8 mouse cellular contexts compared by ENCODE assay signal in genomic region chr12:112999569-113000293, GRCm38 (mm10). TPM values are rescaled to one million over a fixed set of nuclear protein-coding genes. Genes with fewer than 3 reads are reported as not detected.
A peak's percentile ranks its signal among the peaks of the same experiment; 100 is the strongest.
DNase-seq lines count a peak whose midpoint lies in the region; ATAC-seq and TF ChIP-seq lines count a peak whose summit lies in the region.

No protein-coding gene starts in this region.

- H3K27ac ChIP-seq in lung, embryonic 16.5 days (ENCODE audit: low read length) = peak overlapping the region; percentile 95
- H3K27ac ChIP-seq in heart, postnatal 0 days (ENCODE audit: low read depth) = peak overlapping the region; percentile 97

- peak overlapping the region; percentile 84 for H3K4me2 ChIP-seq in lung, embryonic 16.5 days (ENCODE audit: low read depth, low read length)
- H3K4me2 ChIP-seq in heart, postnatal 0 days (ENCODE audit: low read depth, low read length) = peak overlapping the region; percentile 96

- no peaks in the 10 kb centered on the region for H3K27me3 ChIP-seq in lung, embryonic 16.5 days (ENCODE audit: control insufficient read depth, insufficient read depth, low read depth, low read length)
- no peaks in the 10 kb centered on the region for H3K27me3 ChIP-seq in heart, postnatal 0 days (ENCODE audit: control insufficient read depth, insufficient read depth, low read length)

- peaks cover 6% of the 10 kb centered on the region; the same call in 1 of the 2 replicates for H3K36me3 ChIP-seq in lung, embryonic 16.5 days (ENCODE audit: control insufficient read depth, insufficient read depth, low read length)
- H3K36me3 ChIP-seq in heart, postnatal 0 days (replicated peaks; ENCODE audit: control insufficient read depth, insufficient read depth, low read length) = 0 out of 2 replicates have a peak, but pooled peaks cover 12% of the 10 kb centered on the region

- TF ChIP-seq EP300 in heart, postnatal 0 days (IDR thresholded peaks at IDR 0.05; ENCODE audit: low read depth) = no peak

- peak overlapping the region; percentile 97 for H3K9ac ChIP-seq in lung, embryonic 16.5 days (ENCODE audit: low read length)
- peak overlapping the region; percentile 97 for H3K9ac ChIP-seq in heart, postnatal 0 days (replicated peaks; ENCODE audit: low read depth, low read length)

- WGBS in lung, embryonic 16.5 days = under 1% methylated on average over 56 of the region's 56 CpGs
- 1% methylated on average over 56 of the region's 56 CpGs for WGBS in heart, postnatal 0 days

- no peak for TF ChIP-seq CTCF in heart, postnatal 0 days (IDR thresholded peaks at IDR 0.05; ENCODE audit: low read depth)

- DNase-seq in cerebellum, adult 11 months = peak; percentile 68
- no peak for DNase-seq in lung, adult 18-20 months
- DNase-seq in heart, postnatal 0 days (ENCODE audit: low spot score) = peak; percentile 21
- no peak for DNase-seq in ovary, adult 18-20 months (ENCODE audit: low spot score)

- ATAC-seq in cerebellum, adult (ENCODE audit: insufficient number of reproducible peaks, low FRiP score, low TSS enrichment) = no peak; the same call in 1 of the 2 replicates
- ATAC-seq in lung, embryonic 16.5 days (ENCODE audit: low read depth) = 0 out of 2 replicates have a peak, but pooled peaks have one; percentile 3
- ATAC-seq in heart, postnatal 0 days (ENCODE audit: insufficient read depth, low read depth) = no peak
- ATAC-seq in megakaryocyte, adult 5-6 weeks (ENCODE audit: poor library complexity, severe bottlenecking) = peak; percentile 1
- ATAC-seq in CD4-positive, CD25-positive, alpha-beta regulatory T cell, adult 4 months = no peak

- no peaks in the 10 kb centered on the region for H3K9me3 ChIP-seq in lung, embryonic 16.5 days (ENCODE audit: control insufficient read depth, low read length)
- no peaks in the 10 kb centered on the region for H3K9me3 ChIP-seq in heart, postnatal 0 days (replicated peaks; ENCODE audit: control insufficient read depth, low read length)

- peak overlapping the region; percentile 90 for H3K4me3 ChIP-seq in lung, embryonic 16.5 days (ENCODE audit: low read length)
- peak overlapping the region; percentile 79 for H3K4me3 ChIP-seq in heart, postnatal 0 days (ENCODE audit: low read depth, low read length)

- peaks cover 13% of the 10 kb centered on the region for H3K4me1 ChIP-seq in lung, embryonic 16.5 days (replicated peaks; ENCODE audit: control insufficient read depth, insufficient read depth, low read length)
- peaks cover 15% of the 10 kb centered on the region for H3K4me1 ChIP-seq in heart, postnatal 0 days (ENCODE audit: control insufficient read depth, insufficient read depth)

RNA-seq across cellular contexts. Expression of gene Brf1, which starts 0.8 kb away (rescaled TPM):
- polyA plus RNA-seq in lung, embryonic 16.5 days (2015; fragmentation: Nextera tagmentation; extraction: Ambion mirVana) = 55.5 TPM in 2 replicates
- 26.0 and 51.9 TPM in 2 replicates for total RNA-seq in heart, postnatal 0 days (2014; rRNA removed; ENCODE audit: low replicate concordance)
- polyA plus RNA-seq in heart, postnatal 0 days (2015; fragmentation: Nextera tagmentation; extraction: Ambion mirVana) = 24.5 TPM in 2 replicates
- 20.2 and 25.3 TPM in 2 replicates for total RNA-seq in megakaryocyte, adult 5-6 weeks (2015)
- 37.0 and 43.6 TPM in 2 replicates for total RNA-seq in megakaryocyte, adult 5-6 weeks (2017)
- 10 to 100 TPM; 26.9 to 32.7 TPM for polyA plus RNA-seq in CD4-positive, CD25-positive, alpha-beta regulatory T cell, adult 4 months (2017; shearing (Covaris generic))

RNA-seq across cellular contexts. Expression of gene Pacs2, which starts 14.6 kb away (rescaled TPM):
- polyA plus RNA-seq in lung, embryonic 16.5 days (2015; fragmentation: Nextera tagmentation; extraction: Ambion mirVana) = 10.5 and 12.2 TPM in 2 replicates
- 20.4 and 38.5 TPM in 2 replicates for total RNA-seq in heart, postnatal 0 days (2014; rRNA removed; ENCODE audit: low replicate concordance)
- polyA plus RNA-seq in heart, postnatal 0 days (2015; fragmentation: Nextera tagmentation; extraction: Ambion mirVana) = 4.3 and 5.1 TPM in 2 replicates
- 55.1 TPM in 2 replicates for total RNA-seq in megakaryocyte, adult 5-6 weeks (2015)
- 36.5 and 37.5 TPM in 2 replicates for total RNA-seq in megakaryocyte, adult 5-6 weeks (2017)
- 1 to 10 TPM; 5.8 to 7.3 TPM for polyA plus RNA-seq in CD4-positive, CD25-positive, alpha-beta regulatory T cell, adult 4 months (2017; shearing (Covaris generic))

RNA-seq across cellular contexts. Expression of gene Btbd6, which starts 23.4 kb away (rescaled TPM):
- 23.8 and 26.2 TPM in 2 replicates for polyA plus RNA-seq in lung, embryonic 16.5 days (2015; fragmentation: Nextera tagmentation; extraction: Ambion mirVana)
- total RNA-seq in heart, postnatal 0 days (2014; rRNA removed; ENCODE audit: low replicate concordance) = 62.7 and 70.2 TPM in 2 replicates
- 20.4 and 21.6 TPM in 2 replicates for polyA plus RNA-seq in heart, postnatal 0 days (2015; fragmentation: Nextera tagmentation; extraction: Ambion mirVana)
- total RNA-seq in megakaryocyte, adult 5-6 weeks (2015) = 4.2 and 5.9 TPM in 2 replicates
- 2.4 and 4.0 TPM in 2 replicates for total RNA-seq in megakaryocyte, adult 5-6 weeks (2017)
- 1 to 10 TPM; 7.8 to 8.7 TPM for polyA plus RNA-seq in CD4-positive, CD25-positive, alpha-beta regulatory T cell, adult 4 months (2017; shearing (Covaris generic))

RNA-seq across cellular contexts. Expression of gene Nudt14, which starts 57.8 kb away (rescaled TPM):
- 109 and 121 TPM in 2 replicates for polyA plus RNA-seq in lung, embryonic 16.5 days (2015; fragmentation: Nextera tagmentation; extraction: Ambion mirVana)
- total RNA-seq in heart, postnatal 0 days (2014; rRNA removed; ENCODE audit: low replicate concordance) = 13.5 and 33.9 TPM in 2 replicates
- 28.2 and 33.2 TPM in 2 replicates for polyA plus RNA-seq in heart, postnatal 0 days (2015; fragmentation: Nextera tagmentation; extraction: Ambion mirVana)
- total RNA-seq in megakaryocyte, adult 5-6 weeks (2015) = 9.7 and 10.5 TPM in 2 replicates
- total RNA-seq in megakaryocyte, adult 5-6 weeks (2017) = 11.4 and 11.9 TPM in 2 replicates
- 10 to 100 TPM; 38.1 to 42.5 TPM for polyA plus RNA-seq in CD4-positive, CD25-positive, alpha-beta regulatory T cell, adult 4 months (2017; shearing (Covaris generic))

Comparison
In these comparisons a context has a peak if more than half of its experiments do, and no peak if none do; other contexts are left out.
1. DNase-seq: peak in cerebellum, adult 11 months (single experiment) and heart, postnatal 0 days (single experiment); none in lung, adult 18-20 months (0 of 2) and ovary, adult 18-20 months (single experiment).
2. ATAC-seq: peak in lung, embryonic 16.5 days (single experiment) and megakaryocyte, adult 5-6 weeks (single experiment); none in cerebellum, adult (single experiment), heart, postnatal 0 days (single experiment) and CD4-positive, CD25-positive, alpha-beta regulatory T cell, adult 4 months (single experiment).